Mouse (Mus musculus) frontal cortex, adult 2 months (tissue): ENCODE measurements at regions not wholly inside any gene's neighbourhood (a gene's known extent, or its start where the extent isn't known, plus 50 kb on each side); places are given as distances from the start of the nearest gene placed in this dataset.

Source experiments
- DNase-seq, 2 experiments: peaks; one replicate each; pipeline ENCODE4 v3.0.0; 2022; ENCODE audit warnings: low spot score in 1 of 2; ENCODE audit errors: extremely low spot score in 1 of 2

DNA sequence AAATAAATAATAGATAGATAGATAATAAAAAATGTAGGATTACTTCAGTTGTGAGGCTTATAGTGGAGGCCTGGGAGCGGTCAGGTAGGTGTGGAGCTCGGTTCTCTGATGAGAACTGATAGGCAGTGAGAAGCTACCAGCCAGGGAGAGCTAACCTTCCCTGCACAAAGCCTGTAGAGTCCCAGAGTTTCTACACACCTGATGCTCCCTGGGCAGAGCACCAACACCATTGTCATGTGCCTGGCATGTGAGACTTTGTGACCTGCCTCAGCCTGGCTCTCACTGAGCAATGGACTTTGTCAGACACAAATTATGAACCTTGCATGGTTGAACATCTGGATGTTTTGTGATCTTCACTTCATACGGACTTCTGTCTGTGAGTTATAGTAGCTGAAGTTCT, 71.1 kb upstream of the Smyd2 start:
- DNase-seq: no peak

DNA sequence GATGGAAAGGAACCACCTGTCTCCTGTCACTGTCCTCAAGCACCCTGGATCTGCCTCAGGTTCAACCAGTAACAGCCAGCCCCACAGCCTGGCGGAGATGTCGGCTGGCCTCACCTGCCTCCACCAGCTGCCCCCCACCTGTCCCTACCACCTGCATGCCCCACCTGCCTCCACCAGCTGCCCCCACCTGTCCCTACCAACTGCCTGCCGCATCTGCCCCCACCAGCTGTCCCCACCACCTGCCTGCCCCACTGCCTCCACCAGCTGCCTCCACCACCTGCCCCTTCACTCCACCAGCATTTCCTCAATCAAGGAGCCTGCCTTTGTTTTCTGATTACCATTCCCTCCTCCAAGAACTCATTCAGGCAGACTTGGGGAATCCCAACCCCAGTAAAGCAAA, 68.9 kb upstream of the Smyd2 start:
- DNase-seq: no peak

DNA sequence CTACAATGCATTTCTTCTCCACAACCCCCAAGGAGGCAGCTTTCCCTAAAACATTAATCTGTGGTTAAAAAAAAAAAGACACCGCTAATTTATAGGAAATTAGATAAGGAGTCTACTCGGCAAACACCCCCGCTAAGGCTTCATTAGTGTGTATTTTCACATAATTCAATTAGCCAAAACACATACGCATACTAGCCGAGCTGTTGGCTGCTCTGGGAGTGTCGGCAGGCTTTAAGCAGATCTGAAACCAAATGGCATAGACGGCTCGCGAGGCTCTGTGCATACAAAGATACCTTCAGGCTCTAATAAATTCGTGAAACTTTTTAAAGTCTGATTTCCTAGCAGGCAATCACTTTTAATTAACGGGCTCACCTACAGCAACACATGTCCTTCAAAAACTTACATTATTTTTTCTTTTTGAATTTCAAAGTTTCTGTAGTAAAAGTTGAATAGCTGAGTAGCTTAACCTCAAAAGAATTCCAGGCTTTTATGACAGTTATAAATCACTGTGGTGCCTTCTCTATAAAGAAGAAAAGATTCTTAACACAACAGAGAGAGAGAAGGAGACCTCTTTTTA, 68.0 kb upstream of the Smyd2 start:
- no peak for DNase-seq

DNA sequence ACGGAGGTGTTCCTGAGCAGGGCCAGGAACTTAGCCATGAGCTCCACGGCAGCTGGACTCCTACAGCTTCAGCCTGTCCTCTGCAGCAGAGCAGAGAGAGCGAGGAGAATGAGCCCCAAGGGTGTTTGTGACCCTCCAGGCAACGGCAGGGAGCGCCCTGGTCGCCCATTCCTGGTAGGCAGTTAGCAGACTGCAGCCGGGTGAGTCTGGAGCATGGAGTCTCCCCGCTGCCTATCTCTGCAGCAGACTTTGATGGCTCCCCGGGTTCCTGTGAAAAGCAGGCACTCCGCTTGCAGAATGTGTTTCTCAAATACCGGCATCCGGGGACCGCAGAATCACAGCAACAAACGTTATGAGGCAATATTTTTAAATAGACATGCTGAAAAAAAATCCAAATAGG, 67.2 kb upstream of the Smyd2 start:
- DNase-seq: no peak

DNA sequence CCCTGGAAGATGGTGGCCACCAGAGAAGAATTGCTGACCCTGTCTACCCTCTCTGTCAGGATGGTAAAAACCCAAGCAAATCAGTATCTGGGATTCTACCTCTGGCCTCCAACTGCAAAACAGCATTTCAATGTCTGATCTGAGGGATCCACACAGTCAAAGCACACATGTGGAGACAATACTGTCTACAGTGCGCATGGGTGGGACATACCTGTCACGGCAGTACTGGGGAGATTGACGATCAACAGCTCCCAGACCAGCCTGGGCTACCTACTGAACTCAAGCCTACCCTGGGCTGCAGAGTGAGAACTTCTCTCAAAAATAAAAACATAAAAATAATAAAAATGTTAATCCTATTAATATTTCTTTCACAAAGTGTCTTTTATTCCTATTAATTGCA, 66.7 kb upstream of the Smyd2 start:
- DNase-seq: no peak

DNA sequence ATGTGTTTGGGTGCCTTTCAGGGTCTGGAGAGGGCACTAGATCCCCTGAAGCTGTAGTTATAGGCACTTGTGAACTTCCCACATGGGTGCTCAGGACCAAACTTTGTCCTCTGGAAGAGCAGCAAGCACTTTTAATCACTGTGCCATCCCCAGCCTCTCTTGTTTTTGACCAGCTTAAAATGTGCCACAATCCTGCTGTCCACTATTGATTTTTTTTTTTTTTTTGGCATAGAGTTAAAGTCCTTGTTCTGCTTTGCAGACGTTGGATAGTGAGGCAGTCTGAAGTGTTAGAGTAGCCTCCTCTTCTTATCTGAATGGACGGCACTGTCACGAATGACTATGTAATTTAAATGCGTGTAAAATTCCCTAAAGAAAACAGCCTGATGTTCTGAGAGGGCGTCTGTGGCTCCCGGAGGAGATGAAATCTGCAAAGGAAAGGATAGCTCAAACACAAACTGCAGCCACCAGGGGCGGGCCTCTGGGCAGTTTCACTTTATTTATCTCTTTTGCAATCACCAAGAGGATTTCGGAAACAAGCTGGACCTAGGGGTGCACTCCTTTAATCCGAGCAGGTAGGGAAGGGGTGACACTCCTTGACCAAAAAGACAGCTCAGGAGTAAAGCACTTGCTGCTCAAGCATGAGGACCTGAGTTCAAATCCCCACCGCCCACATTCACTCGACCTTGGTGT, 63.5 kb upstream of the Smyd2 start:
- no peak for DNase-seq

DNA sequence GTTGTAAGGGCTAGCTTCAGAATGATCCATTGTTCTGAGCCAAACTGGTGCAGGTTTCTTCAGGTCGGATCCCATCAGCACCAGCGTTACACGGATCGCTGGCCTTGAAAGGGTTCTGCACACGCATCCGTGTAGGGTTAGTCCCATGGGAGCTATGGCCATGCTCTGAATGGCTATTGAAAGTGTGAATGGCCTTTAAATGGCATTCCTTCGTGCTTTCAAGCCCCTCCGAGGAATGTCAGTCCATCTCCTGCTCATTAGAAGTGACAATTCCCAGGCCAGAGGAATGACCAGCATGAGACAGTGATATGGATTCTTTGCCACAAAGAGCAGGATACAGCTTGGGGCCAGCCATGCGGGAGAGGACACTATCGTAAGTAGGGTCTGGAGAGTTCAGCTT, 56.1 kb upstream of the Smyd2 start:
- DNase-seq: no peak

DNA sequence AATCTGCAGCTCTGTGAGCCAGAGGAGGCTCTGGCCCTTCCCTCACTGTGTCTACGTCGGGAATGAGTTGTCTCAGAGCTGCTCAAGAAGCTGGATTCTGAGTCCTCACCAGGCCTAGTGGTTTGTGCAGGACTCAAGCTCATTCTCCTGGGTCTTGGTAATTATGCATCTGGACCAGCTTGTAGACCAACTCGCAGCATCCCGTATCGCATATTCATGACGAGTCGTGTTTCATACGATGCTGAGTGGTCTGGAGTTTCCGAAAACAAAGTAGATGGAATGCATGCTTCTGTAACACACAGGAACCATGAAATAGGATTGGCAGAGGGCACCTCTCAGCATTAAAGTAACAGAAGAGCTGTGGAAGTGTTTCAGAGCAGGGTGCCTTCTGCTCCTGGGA, 53.5 kb upstream of the Smyd2 start:
- DNase-seq: no peak

DNA sequence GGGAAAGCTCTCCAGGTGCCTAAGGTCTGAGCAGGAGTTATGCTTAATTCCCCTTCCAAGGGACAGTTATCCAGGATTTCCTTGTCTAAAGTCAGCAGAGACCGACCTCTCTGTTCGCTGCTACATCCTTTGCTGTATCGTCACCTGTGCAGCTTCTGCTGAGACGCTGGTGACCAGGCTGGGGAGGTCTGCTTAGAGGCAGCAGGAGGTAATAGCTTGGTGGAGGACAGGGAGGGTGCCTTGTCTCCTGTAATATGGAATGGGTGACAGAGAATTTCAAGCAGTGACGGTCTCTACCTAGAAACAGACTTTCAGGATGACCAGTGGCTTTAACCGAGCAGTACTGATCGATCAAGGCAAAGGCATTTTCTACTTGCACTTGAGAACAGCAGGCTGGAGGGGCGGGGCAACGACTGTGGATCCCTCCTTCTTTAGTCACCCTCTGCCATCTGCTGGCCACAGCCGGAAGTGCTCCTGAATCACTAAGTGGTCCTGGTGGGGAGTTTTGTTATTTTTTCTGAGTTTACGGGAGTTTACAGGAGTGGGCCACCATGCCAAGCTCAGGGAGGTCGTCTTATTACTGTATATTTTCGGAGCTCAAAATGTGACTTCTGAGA, 50.7 kb upstream of the Smyd2 start:
- DNase-seq: peak; percentile 41 to 90
